Mouse (Mus musculus) Patski (cell line): ENCODE data around the gene Zfp37. TPM values are rescaled to one million over a fixed set of nuclear protein-coding genes. Genes with fewer than 3 reads are reported as not detected.
"Not testable (repeated sequence)": the region's sequence is repeated elsewhere in the genome, so short reads cannot be mapped to it uniquely, and the experiment has no call there.

ENCODE experiments used
- ATAC-seq: fragments of 100-300 bp; one replicate; pipeline ENCODE4 v1.8.0; 2021
- CTCF ChIA-PET: fragments of 350-600 bp; sonication (Branson Sonifier 250); formaldehyde crosslinking; loops from one replicate; lab custom pipeline; 2022; ENCODE audit warnings: inconsistent platforms; lab: Charles Lee
- POLR2A ChIA-PET: fragments of 350-600 bp; sonication (Branson Sonifier 250); formaldehyde crosslinking; loops from one replicate; lab custom pipeline; 2022; ENCODE audit warnings: antibody characterized with exemption, inconsistent platforms; lab: Charles Lee
- DNase-seq: peaks from one replicate; pipeline ENCODE4 v3.0.0-alpha.2; 2011; ENCODE audit warnings: low read depth, low spot score
- H3K27me3 ChIP-seq: fragments of 371-371 bp; one replicate; pipeline ENCODE4 v1.5.1; 2021
- CTCF ChIP-seq: fragments of 100-300 bp; IDR thresholded peaks from one replicate; pipeline ENCODE4 v1.5.1; 2021
- in situ Hi-C: fragments of 300-500 bp; cut with MboI; formaldehyde crosslinking; loops from 3 replicates; pipeline ENCODE4 v1.11.1; 2018; ENCODE audit warnings: low pct_unique_long_range_greater_than_20kb, mixed read lengths
- polyA plus RNA-seq: library from polyadenylated mRNA; unstranded; gene quantifications from one replicate; pipeline ENCODE4 v1.2.3, GENCODE M21; 2021

The Zfp37 gene
- polyA plus RNA-seq: 8.0 TPM

- no peak for DNase-seq
- ATAC-seq: no peak
- in situ Hi-C loops: no loop called here
- no peaks in the 10 kb centered on the region for H3K27me3 ChIP-seq
- peak; percentile 27 for TF ChIP-seq CTCF
- ChIA-PET POLR2A (no interaction called here), CTCF (no interaction called here)
Measured at GRCm38 (mm10) chr4:62230769-62231168, at the start of gene Zfp37. Gene Zfp37, minus strand, starts transcription at chr4:62231047.

GRCm38 (mm10) chr4:62278081-62278480, 47.2 kb upstream of the Zfp37 start:
- ChIA-PET CTCF (interaction anchor here (1.0 to 1.7 kb wide), 2 partner anchors 11 to 13 kb away, joined by 3 read pairs; no protein-coding TSS in a partner anchor), POLR2A (no interaction called here)
- in situ Hi-C loops: loop anchor here (10.0 kb wide), 1 partner anchor 73 kb away; no protein-coding TSS in a partner anchor
- ATAC-seq (peak; percentile 83), DNase-seq (peak; percentile 89)
- no peaks in the 10 kb centered on the region for H3K27me3 ChIP-seq
- TF ChIP-seq CTCF: no peak

- CTCF ChIA-PET: interaction anchor here (1.0 to 1.7 kb wide), 2 partner anchors 12 kb away, joined by 3 read pairs; no protein-coding TSS in a partner anchor
- DNase-seq: no peak
- POLR2A ChIA-PET: no interaction called here
- peak; percentile 35 for TF ChIP-seq CTCF
- ATAC-seq: no peak
- H3K27me3 ChIP-seq: no peaks in the 10 kb centered on the region
- in situ Hi-C loops: loop anchor here (10.0 kb wide), 1 partner anchor 72 kb away; no protein-coding TSS in a partner anchor
Measured at GRCm38 (mm10) chr4:62277222-62277621, 46.4 kb upstream of the Zfp37 start.

- ATAC-seq: no peak
- POLR2A ChIA-PET: interaction anchor here (1.1 kb wide), 1 partner anchor 13 kb away, joined by 3 read pairs; no protein-coding TSS in a partner anchor
- CTCF ChIA-PET: interaction anchor here (1.3 to 1.7 kb wide), 2 partner anchors 8 to 12 kb away, joined by 3 to 4 read pairs; no protein-coding TSS in a partner anchor
Measured at GRCm38 (mm10) chr4:62276642-62277041, 45.8 kb upstream of the Zfp37 start.

GRCm38 (mm10) chr4:62274841-62275536, 44.1 kb upstream of the Zfp37 start:
- CTCF ChIA-PET: no interaction called here
- POLR2A ChIA-PET: no interaction called here
- DNase-seq (no peak), ATAC-seq (no peak)
- in situ Hi-C loops: loop anchor here (10.0 to 25.0 kb wide), 2 partner anchors 70 to 213 kb away; partner anchors contain the start of gene Mup20
- H3K27me3 ChIP-seq: no peaks in the 10 kb centered on the region
- no peak for TF ChIP-seq CTCF

More at GRCm38 (mm10) chr4:62276642-62277041, 45.8 kb upstream of the Zfp37 start:
- H3K27me3 ChIP-seq: no peaks in the 10 kb centered on the region
- in situ Hi-C loops: loop anchor here (10.0 kb wide), 1 partner anchor 72 kb away; no protein-coding TSS in a partner anchor
- TF ChIP-seq CTCF: no peak
- no peak for DNase-seq

- no peak for TF ChIP-seq CTCF
- CTCF ChIA-PET: no interaction called here
- in situ Hi-C loops: loop anchor here (10.0 to 25.0 kb wide), 2 partner anchors 69 to 212 kb away; partner anchors contain the start of gene Mup20
- H3K27me3 ChIP-seq: no peaks in the 10 kb centered on the region
- DNase-seq: no peak
- ATAC-seq: no peak
- POLR2A ChIA-PET: no interaction called here
Measured at GRCm38 (mm10) chr4:62273916-62274315, 43.1 kb upstream of the Zfp37 start.

GRCm38 (mm10) chr4:62272696-62273095, 41.8 kb upstream of the Zfp37 start:
- no peaks in the 10 kb centered on the region for H3K27me3 ChIP-seq
- ChIA-PET CTCF (no interaction called here), POLR2A (no interaction called here)
- in situ Hi-C loops: loop anchor here (10.0 to 25.0 kb wide), 2 partner anchors 68 to 210 kb away; partner anchors contain the start of gene Mup20
- ATAC-seq: no peak
- no peak for TF ChIP-seq CTCF
- no peak for DNase-seq

- ATAC-seq (no peak), DNase-seq (no peak)
- no peaks in the 10 kb centered on the region for H3K27me3 ChIP-seq
- in situ Hi-C loops: loop anchor here (25.0 kb wide), 1 partner anchor 205 kb away; the partner anchor contains the start of gene Mup20
- POLR2A ChIA-PET: no interaction called here
- CTCF ChIA-PET: no interaction called here
- no peak for TF ChIP-seq CTCF
Measured at GRCm38 (mm10) chr4:62267101-62267500, 36.3 kb upstream of the Zfp37 start.

GRCm38 (mm10) chr4:62266016-62266415, 35.2 kb upstream of the Zfp37 start:
- ATAC-seq, H3K27me3 ChIP-seq, CTCF ChIA-PET, DNase-seq, POLR2A ChIA-PET: not testable (repeated sequence)
- in situ Hi-C loops: loop anchor here (25.0 kb wide), 1 partner anchor 204 kb away; the partner anchor contains the start of gene Mup20

- H3K27me3 ChIP-seq: no peaks in the 10 kb centered on the region
- ChIA-PET CTCF (interaction anchor here (0.6 kb wide), 1 partner anchor 12 kb away, joined by 3 read pairs; no protein-coding TSS in a partner anchor), POLR2A (no interaction called here)
- ATAC-seq (no peak), DNase-seq (no peak)
- TF ChIP-seq CTCF: no peak
- in situ Hi-C loops: loop anchor here (25.0 kb wide), 1 partner anchor 203 kb away; the partner anchor contains the start of gene Mup20
Measured at GRCm38 (mm10) chr4:62265154-62265836, 34.4 kb upstream of the Zfp37 start.
